Mouse (Mus musculus) midbrain, embryonic 15.5 days (tissue): ENCODE measurements around the gene Bsn. TPM values are rescaled to one million over a fixed set of nuclear protein-coding genes. Genes with fewer than 3 reads are reported as not detected.

ENCODE experiments used
- ATAC-seq: fragments of 200-750 bp; cut with Nextera tagmentation; replicated peaks from 2 replicates; pipeline ENCODE4 v1.8.0; 2017; ENCODE audit warnings: moderate TSS enrichment
- H3K27ac ChIP-seq: fragments of 300-500 bp; sonication (generic); 2 replicates; pipeline ENCODE4 v1.5.1; 2015; ENCODE audit warnings: mild to moderate bottlenecking, inconsistent platforms
- H3K27me3 ChIP-seq: fragments of 300-500 bp; sonication (generic); replicated peaks from 2 replicates; pipeline ENCODE4 v1.6.1; 2015; ENCODE audit warnings: inconsistent platforms
- H3K36me3 ChIP-seq: fragments of 300-500 bp; sonication (generic); replicated peaks from 2 replicates; pipeline ENCODE4 v1.6.1; 2015; ENCODE audit warnings: inconsistent platforms
- H3K4me1 ChIP-seq: fragments of 300-500 bp; sonication (generic); 2 replicates; pipeline ENCODE4 v1.6.1; 2015; ENCODE audit warnings: inconsistent platforms
- H3K4me2 ChIP-seq: fragments of 300-500 bp; sonication (generic); 2 replicates; pipeline ENCODE4 v1.6.1; 2015; ENCODE audit warnings: inconsistent platforms, mild to moderate bottlenecking, moderate library complexity
- H3K4me3 ChIP-seq: fragments of 300-500 bp; sonication (generic); 2 replicates; pipeline ENCODE4 v1.5.1; 2015; ENCODE audit warnings: mild to moderate bottlenecking, inconsistent platforms
- H3K9ac ChIP-seq: fragments of 300-500 bp; sonication (generic); 2 replicates; pipeline ENCODE4 v1.6.1; 2015; ENCODE audit warnings: mild to moderate bottlenecking, inconsistent platforms
- H3K9me3 ChIP-seq: fragments of 300-500 bp; sonication (generic); 2 replicates; pipeline ENCODE4 v1.6.1; 2016; ENCODE audit warnings: inconsistent platforms
- WGBS: fragments of 180-500 bp; shearing (Covaris S2); methylation state at CpG from one replicate; pipeline ENCODE4 v1.1.7; 2015; ENCODE audit warnings: mixed read lengths; 5-methylcytosine and 5-hydroxymethylcytosine counted together
- polyA plus RNA-seq: library from polyadenylated mRNA; unstranded; fragments of >200 nt; fragmentation: Nextera tagmentation; extraction: Ambion mirVana; gene quantifications from 2 replicates; pipeline ENCODE4 v1.2.1, GENCODE M21; 2015

Gene Bsn
- polyA plus RNA-seq, 1 experiment from 2014 or later: 11.1 TPM

- Histone ChIP-seq H3K9ac (peak overlapping the region; percentile 70), H3K9me3 (no peaks in the 10 kb centered on the region), H3K4me3 (peak overlapping the region; percentile 54), H3K27me3 (peaks cover 4% of the 10 kb centered on the region; the same call in 1 of the 2 replicates), H3K27ac (peak overlapping the region; percentile 78), H3K36me3 (no peaks in the 10 kb centered on the region; the same call in 1 of the 2 replicates), H3K4me2 (peak overlapping the region; percentile 57), H3K4me1 (peaks cover 29% of the 10 kb centered on the region)
- no peak for ATAC-seq
- 24% methylated on average over 5 of the region's 5 CpGs for WGBS
Measured at GRCm38 (mm10) chr9:108189488-108189786, 747 bp downstream of the Bsn start.

GRCm38 (mm10) chr9:108189023-108189422 lies 1.2 kb downstream of the Bsn start:
- Histone ChIP-seq H3K9me3 (no peaks in the 10 kb centered on the region), H3K4me1 (peaks cover 29% of the 10 kb centered on the region), H3K36me3 (no peaks in the 10 kb centered on the region; the same call in 1 of the 2 replicates), H3K27me3 (peaks cover 4% of the 10 kb centered on the region; the same call in 1 of the 2 replicates), H3K27ac (no peak overlapping the region), H3K4me2 (peak overlapping the region; percentile 57), H3K9ac (peak overlapping the region; percentile 70; the same call in 1 of the 2 replicates), H3K4me3 (peak overlapping the region; percentile 54)
- ATAC-seq: no peak
- 66% methylated on average over 7 of the region's 7 CpGs for WGBS

GRCm38 (mm10) chr9:108188511-108188910 lies 1.7 kb downstream of the Bsn start:
- no peaks in the 10 kb centered on the region for H3K9me3 ChIP-seq
- no peak overlapping the region for H3K9ac ChIP-seq
- H3K36me3 ChIP-seq: no peaks in the 10 kb centered on the region; the same call in 1 of the 2 replicates
- H3K4me2 ChIP-seq: peak overlapping the region; percentile 57
- no peak for ATAC-seq
- WGBS: 79% methylated on average over 8 of the region's 8 CpGs
- peaks cover 29% of the 10 kb centered on the region for H3K4me1 ChIP-seq
- peaks cover 4% of the 10 kb centered on the region; the same call in 1 of the 2 replicates for H3K27me3 ChIP-seq
- H3K27ac ChIP-seq: no peak overlapping the region
- H3K4me3 ChIP-seq: peak overlapping the region; percentile 54

- no peak overlapping the region for H3K27ac ChIP-seq
- no peaks in the 10 kb centered on the region; the same call in 1 of the 2 replicates for H3K36me3 ChIP-seq
- 46% methylated on average over 6 of the region's 6 CpGs for WGBS
- H3K27me3 ChIP-seq: peaks cover 4% of the 10 kb centered on the region; the same call in 1 of the 2 replicates
- no peak overlapping the region for H3K4me3 ChIP-seq
- peaks cover 29% of the 10 kb centered on the region for H3K4me1 ChIP-seq
- H3K9me3 ChIP-seq: no peaks in the 10 kb centered on the region
- ATAC-seq: no peak
- H3K4me2 ChIP-seq: peak overlapping the region; percentile 57; the same call in 1 of the 2 replicates
- 0 out of 2 replicates have a peak overlapping the region, but pooled peaks have one; percentile 2 for H3K9ac ChIP-seq
Measured at GRCm38 (mm10) chr9:108187616-108188015, 2.6 kb downstream of the Bsn start.

GRCm38 (mm10) chr9:108185786-108186185 lies 4.4 kb downstream of the Bsn start:
- H3K36me3 ChIP-seq: no peaks in the 10 kb centered on the region; the same call in 1 of the 2 replicates
- no peaks in the 10 kb centered on the region for H3K27me3 ChIP-seq
- no peak for ATAC-seq
- 86% methylated on average over 8 of the region's 8 CpGs for WGBS
- no peak overlapping the region for H3K4me3 ChIP-seq
- no peak overlapping the region for H3K27ac ChIP-seq
- H3K4me1 ChIP-seq: peaks cover 31% of the 10 kb centered on the region
- H3K9me3 ChIP-seq: no peaks in the 10 kb centered on the region
- no peak overlapping the region for H3K9ac ChIP-seq
- no peak overlapping the region for H3K4me2 ChIP-seq

GRCm38 (mm10) chr9:108183531-108183994 lies 6.6 kb downstream of the Bsn start:
- Histone ChIP-seq H3K27me3 (no peaks in the 10 kb centered on the region), H3K9me3 (no peaks in the 10 kb centered on the region), H3K9ac (no peak overlapping the region), H3K4me2 (no peak overlapping the region), H3K4me1 (peaks cover 24% of the 10 kb centered on the region), H3K27ac (no peak overlapping the region), H3K4me3 (no peak overlapping the region), H3K36me3 (no peaks in the 10 kb centered on the region; the same call in 1 of the 2 replicates)
- WGBS: 93% methylated on average over 19 of the region's 19 CpGs
- no peak for ATAC-seq

GRCm38 (mm10) chr9:108182806-108183506 lies 7.2 kb downstream of the Bsn start:
- no peaks in the 10 kb centered on the region for H3K9me3 ChIP-seq
- peaks cover 18% of the 10 kb centered on the region for H3K4me1 ChIP-seq
- H3K36me3 ChIP-seq: no peaks in the 10 kb centered on the region; the same call in 1 of the 2 replicates
- WGBS: 68% methylated on average over 11 of the region's 11 CpGs
- H3K4me2 ChIP-seq: no peak overlapping the region
- H3K27ac ChIP-seq: no peak overlapping the region
- no peak overlapping the region for H3K4me3 ChIP-seq
- no peak for ATAC-seq
- H3K27me3 ChIP-seq: no peaks in the 10 kb centered on the region
- H3K9ac ChIP-seq: no peak overlapping the region

GRCm38 (mm10) chr9:108178391-108178790 lies 11.8 kb downstream of the Bsn start:
- Histone ChIP-seq H3K4me2 (no peak overlapping the region), H3K27ac (no peak overlapping the region), H3K4me3 (no peak overlapping the region), H3K36me3 (no peaks in the 10 kb centered on the region), H3K4me1 (peaks cover 3% of the 10 kb centered on the region; the same call in 1 of the 2 replicates), H3K27me3 (no peaks in the 10 kb centered on the region), H3K9ac (no peak overlapping the region), H3K9me3 (no peaks in the 10 kb centered on the region)
- ATAC-seq: no peak
- WGBS: 81% methylated on average over 5 of the region's 5 CpGs

GRCm38 (mm10) chr9:108175116-108175838 lies 14.9 kb downstream of the Bsn start:
- Histone ChIP-seq H3K27ac (no peak overlapping the region), H3K4me1 (peaks cover 4% of the 10 kb centered on the region; the same call in 1 of the 2 replicates), H3K9me3 (no peaks in the 10 kb centered on the region), H3K27me3 (no peaks in the 10 kb centered on the region), H3K4me2 (no peak overlapping the region), H3K4me3 (no peak overlapping the region), H3K9ac (no peak overlapping the region), H3K36me3 (no peaks in the 10 kb centered on the region)
- 77% methylated on average over 19 of the region's 19 CpGs for WGBS
- ATAC-seq: no peak

GRCm38 (mm10) chr9:108172777-108173350 lies 17.3 kb downstream of the Bsn start:
- ATAC-seq: no peak
- 74% methylated on average over 5 of the region's 5 CpGs for WGBS
- H3K27ac ChIP-seq: no peak overlapping the region
- no peaks in the 10 kb centered on the region for H3K27me3 ChIP-seq
- no peak overlapping the region for H3K9ac ChIP-seq
- H3K4me3 ChIP-seq: no peak overlapping the region
- no peaks in the 10 kb centered on the region for H3K36me3 ChIP-seq
- no peaks in the 10 kb centered on the region for H3K9me3 ChIP-seq
- no peak overlapping the region for H3K4me2 ChIP-seq
- H3K4me1 ChIP-seq: peaks cover 7% of the 10 kb centered on the region; the same call in 1 of the 2 replicates

GRCm38 (mm10) chr9:108169751-108170150 lies 20.4 kb downstream of the Bsn start:
- no peak for ATAC-seq
- WGBS: 82% methylated on average over 10 of the region's 10 CpGs
- Histone ChIP-seq H3K4me1 (peaks cover 7% of the 10 kb centered on the region; the same call in 1 of the 2 replicates), H3K9ac (no peak overlapping the region), H3K4me2 (no peak overlapping the region), H3K4me3 (no peak overlapping the region), H3K27me3 (no peaks in the 10 kb centered on the region), H3K27ac (no peak overlapping the region), H3K9me3 (no peaks in the 10 kb centered on the region), H3K36me3 (no peaks in the 10 kb centered on the region)

GRCm38 (mm10) chr9:108165143-108165542 lies 25.0 kb downstream of the Bsn start:
- WGBS: 41% methylated on average over 8 of the region's 8 CpGs
- H3K27me3 ChIP-seq: no peaks in the 10 kb centered on the region
- H3K4me1 ChIP-seq: peaks cover 2% of the 10 kb centered on the region; the same call in 1 of the 2 replicates
- H3K9me3 ChIP-seq: no peaks in the 10 kb centered on the region
- H3K4me2 ChIP-seq: no peak overlapping the region
- no peak overlapping the region for H3K9ac ChIP-seq
- H3K4me3 ChIP-seq: no peak overlapping the region
- H3K27ac ChIP-seq: no peak overlapping the region
- H3K36me3 ChIP-seq: no peaks in the 10 kb centered on the region
- ATAC-seq: no peak
